Mouse (Mus musculus) lung, adult 2 months (tissue): ENCODE data around the gene Anks1b.

ENCODE experiments used
- CTCF ChIP-seq: fragments of 200-500 bp; IDR thresholded peaks from 2 replicates; pipeline ENCODE4 v1.5.1; 2011; ENCODE audit warnings: mild to moderate bottlenecking, low read length, control low read depth; ENCODE audit not compliant: insufficient read depth
- POLR2A ChIP-seq: fragments of 200-500 bp; IDR thresholded peaks from 2 replicates; pipeline ENCODE4 v1.6.1; 2011; ENCODE audit warnings: low read depth, mild to moderate bottlenecking, control low read depth, low read length, borderline replicate concordance; ENCODE audit errors: extremely low read depth

- no peak for TF ChIP-seq CTCF
- TF ChIP-seq POLR2A: no peak
These were observed 940.0 kb downstream of the Anks1b start for GRCm38 (mm10) chr10:90813326-90813725.
